Mouse (Mus musculus): ENCODE data around the gene Cdr2l.
A peak's percentile ranks its signal among the peaks of the same experiment; 100 is the strongest.

Gene Cdr2l

DNA sequence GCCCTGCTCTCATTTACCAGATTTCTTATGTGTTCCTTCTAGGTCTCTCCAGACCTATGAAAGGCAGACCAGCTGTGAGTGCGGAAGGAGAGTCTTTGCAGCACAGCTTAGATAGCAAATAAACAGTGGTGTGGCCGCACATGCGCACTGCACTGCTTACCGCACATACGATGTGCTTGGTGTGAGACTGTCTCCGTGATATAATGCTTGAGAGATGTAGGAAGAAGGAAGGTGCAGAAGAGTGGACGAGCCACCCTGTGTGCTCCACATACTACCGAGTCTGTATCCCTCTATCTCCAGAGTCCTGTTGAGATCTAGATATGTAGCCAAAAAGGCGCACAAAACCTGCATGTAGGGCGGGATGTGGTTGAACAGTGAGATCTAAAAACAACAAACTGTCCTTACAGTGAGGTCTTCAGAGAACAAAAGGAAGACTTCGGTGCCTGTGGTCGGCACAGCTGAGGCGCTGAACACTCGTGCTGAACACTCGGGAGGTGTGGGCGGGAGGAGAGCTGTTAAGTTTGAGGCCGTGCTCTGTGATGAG is 25.2 kb downstream of the Cdr2l start:
- no peak for DNase-seq (ENCODE audit: low read depth)

DNA sequence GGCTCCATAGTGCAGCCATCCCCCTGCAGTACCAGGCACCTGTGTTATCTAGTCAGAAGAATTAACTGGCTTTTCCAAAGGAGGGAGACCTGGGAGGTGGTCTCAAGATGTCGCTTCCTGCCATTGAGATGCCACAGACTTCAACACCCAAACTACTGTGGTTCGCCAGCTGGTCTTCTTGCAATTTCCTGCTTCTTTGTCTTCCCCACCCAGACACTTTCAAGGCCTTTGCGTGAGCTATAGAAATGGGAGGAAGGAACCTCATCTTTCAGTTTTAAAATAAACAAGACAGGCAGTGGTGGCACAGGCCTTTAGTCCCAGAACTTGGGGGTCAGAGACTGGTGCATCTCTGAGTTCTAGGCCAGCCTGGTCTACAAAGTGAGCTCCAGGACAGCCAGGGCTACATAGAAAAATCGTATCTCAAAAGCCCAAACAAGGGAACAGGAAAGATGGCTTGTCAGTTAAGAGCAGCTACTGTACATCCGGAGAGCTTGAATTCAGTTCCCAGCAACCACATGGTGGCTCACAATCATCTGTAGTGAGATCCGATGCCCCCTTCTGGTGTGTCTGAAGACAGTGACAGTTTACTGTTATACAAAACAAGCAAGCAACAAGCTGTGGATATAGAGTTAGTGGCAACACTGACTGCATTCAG is 26.7 kb downstream of the Cdr2l start:
- no peak for DNase-seq (ENCODE audit: low read depth)

DNA sequence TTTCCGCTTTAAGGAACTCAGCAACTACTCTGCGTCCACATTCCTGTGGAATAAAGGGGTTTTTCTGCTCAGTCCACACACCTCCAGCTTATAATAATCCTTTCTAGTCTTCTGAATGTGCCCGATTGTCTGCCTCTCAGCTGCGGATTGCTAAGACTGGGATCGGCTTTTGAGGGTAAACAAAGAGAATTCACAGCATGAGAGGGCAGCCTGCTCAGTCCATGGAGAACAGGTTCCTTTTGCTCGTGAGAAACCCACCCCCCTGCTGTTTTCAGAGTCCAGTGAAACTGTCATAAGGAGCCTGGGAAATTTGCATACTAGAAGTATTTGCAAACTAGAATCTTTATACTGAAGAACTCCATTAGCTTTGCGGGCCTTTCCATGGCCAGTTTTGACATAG is 27.8 kb downstream of the Cdr2l start:
- no peak for DNase-seq (ENCODE audit: low read depth)

DNA sequence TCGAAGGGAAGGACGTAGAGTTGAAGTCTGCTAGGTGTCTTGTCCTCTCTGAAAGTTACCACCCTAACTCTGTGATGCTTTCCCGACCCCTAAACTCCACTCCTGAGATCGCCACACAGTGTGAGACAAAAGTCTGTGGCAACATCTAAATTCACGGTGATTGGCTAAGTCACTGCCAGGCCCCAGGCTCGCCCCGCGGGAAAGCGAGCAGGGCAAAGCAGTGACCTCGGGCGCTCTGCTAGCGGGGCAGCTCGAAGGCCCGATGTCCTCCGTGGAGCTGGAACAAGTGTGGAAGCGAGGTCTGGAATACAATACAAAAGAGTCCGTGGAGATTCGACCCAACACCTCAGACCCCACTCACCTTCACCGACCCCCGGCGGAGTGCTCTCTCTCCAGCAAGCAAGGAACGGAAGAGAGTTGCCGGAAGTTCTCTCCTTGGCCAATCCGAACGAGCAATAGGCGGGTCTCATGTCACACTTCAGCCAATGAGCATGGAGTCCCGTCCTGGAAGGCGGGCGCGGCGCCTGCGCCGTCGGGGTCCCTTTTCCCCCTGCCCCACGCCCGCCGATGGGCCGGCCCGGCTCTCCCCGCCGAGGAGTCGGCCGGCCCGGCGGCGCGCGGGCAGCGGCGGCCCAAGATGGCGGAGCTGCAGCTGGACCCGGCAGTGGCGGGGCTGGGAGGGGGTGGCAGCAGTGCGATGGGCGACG is 38.0 kb downstream of the Cdr2l start, which contains the start of the genes Atp5h and Kctd2:
Gene Atp5h, minus strand, starts transcription at position 432 of the 707 bp plus-strand sequence.
Gene Kctd2, plus strand, starts transcription at position 598 of the 707 bp plus-strand sequence.
- peak; percentile 98 for DNase-seq (ENCODE audit: low read depth)

DNA sequence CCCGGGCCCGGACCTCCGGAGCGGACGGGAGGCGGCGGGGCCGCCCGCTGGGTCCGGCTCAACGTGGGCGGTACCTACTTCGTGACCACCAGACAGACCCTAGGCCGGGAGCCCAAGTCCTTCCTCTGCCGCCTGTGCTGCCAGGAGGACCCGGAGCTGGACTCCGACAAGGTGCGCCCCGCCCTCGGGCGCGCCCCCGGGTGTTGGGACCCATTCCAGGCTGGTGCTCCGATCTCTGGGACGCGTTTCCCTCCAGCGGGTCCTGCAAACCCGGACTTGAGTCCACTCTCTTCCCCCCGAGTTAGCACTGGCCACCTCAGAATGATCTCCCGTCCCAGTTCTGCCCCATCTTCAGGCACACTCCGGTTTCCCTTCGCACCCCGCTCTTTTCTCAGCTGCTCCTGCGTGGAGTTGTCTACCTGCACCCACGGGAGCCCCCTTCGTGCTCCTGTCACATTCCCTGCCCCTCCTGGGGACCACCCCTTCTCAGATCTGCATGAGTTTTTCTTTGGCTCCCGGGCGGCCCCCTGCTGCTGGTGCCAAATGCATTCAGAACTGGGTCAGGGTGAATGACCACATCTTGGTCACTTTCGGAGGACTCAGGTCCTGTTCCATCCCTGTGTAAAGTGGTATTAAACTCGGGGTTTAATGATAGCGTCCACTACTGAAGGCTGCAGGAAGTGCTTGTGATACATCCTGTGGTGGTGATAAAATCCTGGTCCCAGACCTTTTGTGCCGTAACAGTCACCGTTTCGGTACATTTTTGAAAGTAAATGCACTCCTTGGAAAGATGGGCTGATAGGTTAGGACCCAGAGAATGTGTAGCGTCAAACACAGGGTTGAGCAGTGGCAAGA is 38.8 kb downstream of the Cdr2l start:
- peak; percentile 75 for DNase-seq (ENCODE audit: low read depth)

DNA sequence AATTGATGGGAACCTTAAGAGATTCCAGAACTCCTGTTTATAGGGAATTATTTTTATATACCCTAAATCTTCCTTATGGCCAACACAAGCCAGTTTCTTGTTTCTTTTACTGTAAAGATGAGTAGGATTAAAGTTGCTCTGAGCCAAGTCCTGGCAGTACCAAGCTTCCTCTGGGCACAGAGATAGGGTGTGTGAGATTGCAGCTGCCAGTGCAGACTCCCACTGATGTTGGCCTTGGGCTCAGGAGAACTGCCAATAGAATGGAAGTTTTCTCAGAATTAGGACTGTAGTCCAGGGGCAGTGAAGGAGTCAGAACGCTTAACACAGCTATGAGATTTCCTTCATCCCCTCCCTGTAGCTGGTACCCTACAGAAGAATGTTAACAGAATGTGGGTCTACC is 39.6 kb downstream of the Cdr2l start:
- peak; percentile 13 for DNase-seq (ENCODE audit: low read depth)

DNA sequence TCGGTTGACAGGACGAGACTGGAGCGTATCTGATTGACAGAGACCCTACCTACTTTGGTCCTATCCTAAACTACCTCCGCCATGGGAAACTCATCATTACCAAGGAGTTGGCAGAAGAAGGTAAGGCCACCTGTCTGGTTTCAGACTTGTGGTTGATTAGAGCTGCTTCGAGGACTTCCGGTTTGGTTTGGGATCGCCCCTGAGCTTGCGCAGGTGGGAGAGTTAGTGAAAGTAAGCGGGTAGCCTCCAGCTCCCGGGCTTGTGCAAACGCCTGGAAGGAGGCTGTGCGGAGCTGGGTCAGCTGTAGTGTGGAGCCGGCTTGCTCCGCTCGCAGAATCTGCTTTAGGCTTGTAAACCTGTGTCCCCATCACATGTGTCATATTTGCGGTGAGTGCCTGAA is 40.3 kb downstream of the Cdr2l start:
- DNase-seq (ENCODE audit: low read depth) = no peak

DNA sequence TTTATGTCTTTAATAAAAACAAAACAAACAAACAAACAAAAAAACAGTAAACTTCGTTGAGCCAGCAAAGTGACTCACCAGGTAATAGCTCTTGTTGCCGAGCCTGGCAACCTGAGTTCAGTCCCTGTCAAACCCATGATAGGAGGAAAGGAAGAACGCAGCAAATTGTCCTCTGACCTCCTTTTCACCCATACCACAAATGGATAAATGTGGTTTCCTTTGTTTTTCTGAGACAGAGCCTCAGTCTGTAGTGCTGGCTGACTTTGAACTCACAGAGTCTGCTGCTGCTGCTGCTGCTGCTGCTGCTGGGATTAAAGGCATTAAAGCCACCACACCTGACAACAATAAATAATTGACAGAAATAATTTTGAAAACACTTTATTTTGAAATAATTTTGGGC is 41.4 kb downstream of the Cdr2l start:
- no peak for DNase-seq (ENCODE audit: low read depth)

DNA sequence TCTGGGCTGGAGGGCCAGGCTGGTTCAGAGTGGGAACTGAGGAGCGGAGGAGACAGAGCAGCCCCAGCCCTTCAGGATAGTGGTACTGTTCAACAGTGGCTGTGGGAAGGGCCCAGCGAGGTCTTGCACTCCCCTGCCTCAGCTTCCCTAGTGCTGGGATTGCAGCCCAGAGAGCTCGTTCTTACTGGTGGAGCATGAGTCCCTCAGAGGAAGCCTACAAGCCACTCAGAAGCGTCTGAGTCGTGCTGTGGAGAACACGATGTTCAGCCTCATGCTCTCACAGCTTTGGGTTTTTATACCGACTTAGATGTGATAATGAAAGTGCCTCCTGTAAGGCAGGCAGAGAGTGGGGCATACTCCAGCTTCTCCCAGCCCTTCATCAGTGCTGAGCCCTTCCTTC is 43.0 kb downstream of the Cdr2l start:
- no peak for DNase-seq (ENCODE audit: low read depth)

DNA sequence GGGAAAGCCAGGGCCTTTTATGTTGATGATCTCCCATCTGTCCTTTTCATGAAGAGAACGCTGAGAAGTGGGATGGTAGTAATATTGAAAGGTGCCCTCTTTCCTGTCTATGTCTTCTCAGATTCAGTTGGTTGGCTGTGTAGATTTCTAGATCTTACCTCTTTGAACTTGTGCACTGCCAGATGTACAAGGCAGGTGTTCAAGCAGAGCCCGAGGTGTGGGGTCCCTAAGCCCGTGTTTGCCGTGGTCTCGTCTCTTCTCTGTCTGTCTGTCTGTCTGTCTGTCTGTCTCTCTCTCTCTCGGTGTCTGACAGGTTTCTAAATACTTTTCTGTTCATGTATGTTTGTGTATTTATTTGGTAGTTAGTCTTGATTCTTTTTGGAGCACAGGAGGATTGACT is 44.0 kb downstream of the Cdr2l start:
- DNase-seq (ENCODE audit: low read depth) = no peak

DNA sequence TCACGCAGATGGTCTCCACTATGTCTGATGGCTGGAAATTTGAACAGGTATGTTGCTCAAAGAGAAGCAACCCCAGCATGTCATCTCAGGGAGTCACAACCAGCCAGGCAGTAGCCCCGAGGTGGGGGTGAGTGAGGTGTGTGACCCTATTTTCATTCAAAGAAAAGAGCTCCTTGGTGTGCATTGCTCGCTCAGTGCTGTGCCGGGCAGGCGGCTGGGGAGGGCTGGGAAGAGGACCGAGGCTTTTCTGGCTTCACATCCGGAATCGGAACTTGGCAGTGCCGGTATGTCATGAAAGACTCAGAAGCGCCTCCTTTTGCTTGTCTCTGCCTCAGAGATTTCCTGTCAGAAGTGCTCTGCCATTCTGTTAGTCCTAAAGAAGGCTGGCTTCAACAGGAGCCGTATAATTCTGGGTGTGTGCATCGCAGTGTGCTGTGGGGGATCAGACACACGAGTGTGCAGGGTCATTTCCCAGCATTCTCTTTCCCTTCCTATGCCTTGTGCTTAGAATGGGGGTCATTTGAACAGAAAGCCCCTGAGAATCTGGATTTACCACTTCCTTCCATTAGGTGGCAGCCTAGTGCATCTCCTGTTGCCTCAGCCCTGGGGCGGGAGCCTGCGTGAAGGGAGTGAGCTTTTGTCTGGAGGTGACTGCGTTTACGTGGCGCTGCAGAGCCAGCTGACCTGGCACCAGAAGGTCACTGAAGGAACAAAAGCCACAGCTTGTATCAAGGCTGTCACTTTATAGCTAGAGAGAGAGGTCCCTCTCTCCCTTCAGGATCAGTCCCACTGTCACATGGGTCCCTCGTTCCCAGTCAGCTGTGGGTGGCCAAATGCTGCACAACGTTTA is 46.0 kb downstream of the Cdr2l start:
- peak; percentile 78 for DNase-seq (ENCODE audit: low read depth)

DNA sequence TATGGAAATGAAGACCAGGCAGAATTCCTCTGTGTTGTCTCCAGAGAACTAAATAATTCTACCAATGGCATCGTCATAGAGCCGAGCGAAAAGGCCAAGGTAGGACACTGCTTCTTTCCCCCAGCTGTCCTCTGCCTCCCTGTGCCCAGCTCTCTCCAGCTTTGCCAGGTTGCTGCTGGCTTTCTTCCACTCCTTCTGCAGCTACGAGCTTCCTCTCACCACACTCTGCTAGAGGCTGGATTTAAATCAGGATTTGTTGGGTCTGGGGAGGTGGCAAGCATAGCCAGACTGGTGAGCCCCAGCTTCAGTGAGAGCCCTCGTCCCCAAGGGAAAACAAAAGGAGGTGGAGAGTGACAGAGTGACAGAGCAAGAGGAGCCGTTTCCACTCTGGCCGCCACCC is 47.6 kb downstream of the Cdr2l start:
- DNase-seq (ENCODE audit: low read depth) = no peak

DNA sequence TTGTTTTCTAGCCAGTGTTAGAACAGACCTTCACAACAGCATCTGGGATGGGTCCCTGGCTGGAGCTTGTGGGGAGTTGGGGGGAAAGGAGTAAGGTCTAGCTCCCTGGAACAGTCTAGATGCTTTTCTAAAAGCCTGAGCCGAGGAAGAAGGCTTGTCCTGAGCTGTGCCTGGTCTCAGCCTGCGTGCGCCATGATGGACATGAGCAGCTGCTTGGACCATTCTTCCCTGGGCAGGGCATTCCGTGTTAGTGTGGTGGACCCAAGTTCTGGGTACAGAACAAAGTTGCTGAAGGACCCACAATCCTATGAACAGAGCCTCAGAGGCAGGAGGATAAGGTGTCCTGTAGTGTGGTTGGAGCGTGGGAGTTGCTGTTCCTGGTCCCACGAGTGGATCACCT is 48.8 kb downstream of the Cdr2l start:
- DNase-seq (ENCODE audit: low read depth) = no peak

DNA sequence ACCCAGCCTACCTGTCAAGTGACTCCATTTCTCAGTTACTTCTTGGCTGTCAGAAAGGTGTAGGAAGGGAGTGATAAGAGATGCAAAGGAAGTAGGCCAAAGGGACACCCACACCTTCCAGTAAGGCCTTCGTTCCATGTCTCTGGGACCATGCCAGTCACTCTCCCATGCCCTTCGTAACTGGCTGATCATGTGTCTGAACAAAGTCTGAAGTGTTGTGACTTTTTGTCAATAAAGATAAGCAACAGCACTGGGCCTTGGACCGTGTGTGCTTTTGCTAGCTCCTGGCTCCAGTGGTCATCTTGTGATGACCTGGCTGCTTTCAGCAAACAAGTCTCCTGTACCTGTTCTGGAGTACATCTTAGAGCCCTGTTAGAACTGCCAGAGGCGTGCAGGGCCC is 51.1 kb downstream of the Cdr2l start:
- no peak for DNase-seq (ENCODE audit: low read depth)

DNA sequence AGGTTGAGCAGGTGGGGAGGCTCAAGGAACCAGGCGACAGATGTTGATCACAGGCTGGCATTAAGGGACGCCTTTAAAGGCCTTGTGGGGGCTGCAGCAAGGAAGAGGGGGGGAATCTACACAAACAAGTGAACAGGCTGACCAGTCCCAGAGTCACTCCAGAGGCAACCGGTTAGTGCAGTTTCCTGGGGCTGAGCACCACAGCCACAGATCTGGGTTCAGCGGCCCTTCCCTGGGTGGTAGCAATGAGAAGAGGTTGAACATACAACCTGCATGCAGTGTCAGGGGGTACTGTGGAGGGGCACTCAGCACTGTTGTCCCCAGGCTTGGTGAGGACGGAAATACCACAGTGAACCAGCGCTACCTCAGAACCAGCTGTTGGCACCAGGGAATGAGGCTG is 51.6 kb downstream of the Cdr2l start:
- no peak for DNase-seq (ENCODE audit: low read depth)

DNA sequence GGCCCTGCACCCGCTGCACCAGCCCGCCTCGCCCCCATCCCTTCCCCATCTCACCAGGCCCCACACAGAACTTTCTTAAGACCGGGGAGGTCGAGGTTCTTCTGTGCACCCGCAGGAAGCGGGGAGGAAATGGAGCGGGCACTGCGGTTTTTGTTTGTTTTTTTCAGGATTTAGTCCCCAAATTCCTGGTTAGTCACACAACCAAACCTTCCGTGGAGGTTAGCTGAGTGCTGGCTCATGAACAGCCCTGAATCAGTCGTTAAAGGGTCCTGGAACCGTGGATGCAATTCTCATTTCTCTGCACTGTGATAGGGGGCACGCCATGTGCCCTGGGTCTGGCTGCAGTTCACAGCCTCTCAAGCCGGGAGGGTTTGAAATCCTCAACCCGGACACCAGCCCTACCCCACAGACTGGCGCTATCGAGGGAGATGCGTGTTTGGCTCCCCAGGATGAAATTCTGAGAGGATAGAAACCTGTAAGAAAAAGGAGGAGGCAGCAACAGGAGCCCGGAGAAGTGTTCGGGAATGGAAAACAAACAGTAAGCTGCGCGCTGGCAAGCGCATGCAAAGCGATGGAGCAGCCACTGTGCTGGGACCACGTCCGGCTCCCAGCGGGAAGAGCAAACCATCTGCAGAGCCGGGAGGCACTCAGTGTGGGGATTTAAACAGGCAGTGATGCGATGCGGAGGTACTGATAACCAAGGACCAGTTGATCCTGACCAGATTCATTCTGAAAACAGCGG is 54.1 kb downstream of the Cdr2l start:
- DNase-seq (ENCODE audit: low read depth) = no peak

DNA sequence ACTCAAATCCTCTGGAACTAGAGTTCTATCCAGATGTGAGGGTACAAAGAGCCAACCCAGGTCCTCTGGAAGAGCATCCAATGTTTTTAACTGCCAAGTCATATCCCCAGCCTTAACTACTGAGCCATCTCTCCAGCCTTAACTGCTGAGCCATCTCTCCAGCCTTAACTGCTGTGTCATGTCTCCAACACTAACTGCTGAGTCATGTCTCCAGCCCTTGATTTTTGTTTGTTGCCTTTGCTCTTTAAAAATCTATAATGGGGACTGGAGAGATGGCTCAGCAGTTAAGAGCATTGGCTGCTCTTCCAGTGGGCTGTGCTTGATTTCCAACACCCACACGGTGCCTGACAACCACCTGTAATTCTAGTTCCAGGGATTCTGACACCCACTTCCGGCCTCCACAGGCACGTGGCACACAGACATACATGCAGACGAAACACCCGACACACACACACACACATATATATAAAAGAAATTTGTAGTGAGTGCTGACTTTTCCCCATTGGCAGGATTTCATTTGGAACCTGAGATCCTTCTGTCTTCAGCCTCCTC is 55.9 kb downstream of the Cdr2l start:
- peak; percentile 67 for DNase-seq (ENCODE audit: low read depth)

DNA sequence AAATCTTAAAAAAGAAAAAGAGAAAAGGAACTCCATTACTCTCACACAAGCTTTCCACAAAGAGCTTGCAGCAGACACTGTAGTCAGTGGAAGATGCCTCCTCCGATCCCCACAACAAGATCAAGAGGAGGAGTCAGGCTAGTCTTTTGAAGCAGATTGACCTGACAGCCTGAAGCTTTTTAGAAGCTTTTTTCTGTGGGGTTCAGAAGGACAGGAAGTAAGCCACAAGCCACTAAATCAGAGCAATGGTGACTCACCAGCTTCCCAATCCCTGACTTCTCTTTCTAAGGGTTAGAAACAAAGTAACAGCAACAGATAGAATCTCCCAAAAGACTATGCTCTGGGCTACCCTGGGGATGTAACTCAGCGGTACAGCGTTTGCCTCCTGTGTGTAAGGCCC is 57.6 kb downstream of the Cdr2l start:
- DNase-seq (ENCODE audit: low read depth) = no peak

DNA sequence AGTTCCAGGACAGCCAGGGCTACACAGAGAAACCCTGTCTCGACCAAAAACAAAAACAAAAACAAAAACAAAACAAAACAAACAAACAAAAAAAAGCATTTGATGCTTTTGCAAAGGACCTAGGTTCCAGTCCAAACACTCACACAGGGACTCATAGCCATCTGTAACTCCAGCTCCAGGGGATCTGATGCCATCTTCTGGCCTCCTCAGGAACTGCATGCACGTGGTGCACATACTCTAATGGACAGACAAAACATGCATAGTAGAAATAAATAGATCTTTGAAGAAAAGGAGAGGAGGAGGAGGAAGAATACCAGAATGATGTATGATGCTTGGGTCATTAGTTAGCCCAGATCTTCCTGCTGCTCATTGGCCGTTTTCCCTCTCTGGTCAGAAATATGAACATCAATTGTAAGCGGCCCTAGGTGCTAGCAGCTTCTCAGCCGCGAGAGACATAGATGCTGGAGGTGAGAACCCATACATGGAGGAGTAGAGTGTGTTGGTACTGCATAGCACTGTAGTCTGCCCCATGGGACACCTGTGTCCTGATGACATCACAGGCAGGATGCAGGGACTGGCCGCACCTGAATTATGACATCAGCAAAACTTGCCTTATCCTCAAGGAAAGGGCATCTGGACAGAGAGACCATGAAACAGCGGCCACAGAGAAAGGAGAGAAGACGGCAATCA is 58.3 kb downstream of the Cdr2l start, which contains the start of gene Trim80:
Gene Trim80, plus strand, starts transcription at position 640 of the 690 bp plus-strand sequence.
- DNase-seq (ENCODE audit: low read depth) = peak; percentile 34

DNA sequence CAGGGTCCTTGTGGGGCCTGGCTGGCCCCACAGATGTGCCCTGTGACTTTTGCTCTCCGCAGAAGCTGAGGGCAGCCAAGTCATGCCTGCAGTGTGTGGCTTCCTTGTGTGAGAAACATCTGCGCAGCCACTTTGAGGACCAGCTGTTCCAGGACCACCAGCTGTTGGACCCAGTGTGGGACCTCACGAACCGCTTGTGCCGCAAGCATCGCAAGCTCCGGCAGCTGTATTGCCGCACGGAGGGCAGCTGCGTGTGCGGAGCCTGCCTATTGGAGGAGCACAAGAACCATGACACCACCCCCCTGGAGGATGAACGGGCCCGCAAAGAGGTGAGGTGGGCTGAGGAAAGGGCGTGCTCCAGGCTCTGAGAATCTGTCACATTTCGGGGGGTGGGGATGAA is 59.7 kb downstream of the Cdr2l start:
- no peak for DNase-seq (ENCODE audit: low read depth)

Measured in NIH3T3 (cell line).